Mouse (Mus musculus) MEL (cell line): Measurements from ENCODE around the gene Plekhf1. TPM values are rescaled to one million over a fixed set of nuclear protein-coding genes. Genes with fewer than 3 reads are reported as not detected.

Experiments used
- DNase-seq: peaks from one replicate; pipeline ENCODE4 v3.0.0; 2011; ENCODE audit warnings: low read depth, low spot score
- H3K27ac ChIP-seq: 2 replicates; pipeline ENCODE4 v1.5.1; 2012; ENCODE audit warnings: low read depth, mild to moderate bottlenecking, control low read depth, low read length, moderate library complexity; ENCODE audit not compliant: control insufficient read depth
- H3K27me3 ChIP-seq, 2 experiments: fragments of 150-350 bp in 1 of 2; sonication (generic) in 1 of 2; 2 replicates each; pipeline ENCODE4 v1.6.1; 2012; ENCODE audit warnings: low read length in 2 of 2, mild to moderate bottlenecking in 2 of 2, improper control_type of control experiment in 1 of 2, moderate library complexity in 1 of 2; ENCODE audit not compliant: insufficient read depth in 2 of 2, control insufficient read depth in 1 of 2
- H3K36me3 ChIP-seq, 2 experiments: 2 replicates each; pipeline ENCODE4 v1.6.1; 2012 to 2014; ENCODE audit warnings: low read length in 2 of 2, improper control_type of control experiment in 1 of 2, inconsistent platforms in 1 of 2, mild to moderate bottlenecking in 1 of 2; ENCODE audit not compliant: insufficient read depth in 2 of 2, control insufficient read depth in 1 of 2
- H3K4me1 ChIP-seq, 2 experiments: fragments of 150-350 bp in 1 of 2; sonication (generic) in 1 of 2; 2 replicates each; pipeline ENCODE4 v1.6.1; 2012; ENCODE audit warnings: low read length in 2 of 2, improper control_type of control experiment in 1 of 2, mild to moderate bottlenecking in 1 of 2; ENCODE audit not compliant: insufficient read depth in 2 of 2, control insufficient read depth in 1 of 2
- H3K4me3 ChIP-seq, 2 experiments: fragments of 150-350 bp in 1 of 2; sonication (generic) in 1 of 2; 2 replicates each; pipeline ENCODE4 v1.5.1; 2012; ENCODE audit warnings: low read depth in 2 of 2, low read length in 2 of 2, mild to moderate bottlenecking in 2 of 2, moderate library complexity in 2 of 2, control low read depth in 1 of 2, improper control_type of control experiment in 1 of 2; ENCODE audit not compliant: control insufficient read depth in 1 of 2, insufficient read depth in 1 of 2
- H3K79me2 ChIP-seq: 2 replicates; pipeline ENCODE4 v1.6.1; 2012; ENCODE audit warnings: mild to moderate bottlenecking, low read length, moderate library complexity; ENCODE audit not compliant: control insufficient read depth, poor library complexity, insufficient read depth
- H3K9ac ChIP-seq: 2 replicates; pipeline ENCODE4 v1.6.1; 2012; ENCODE audit warnings: low read depth, mild to moderate bottlenecking, control low read depth, low read length, moderate library complexity; ENCODE audit not compliant: control insufficient read depth, poor library complexity, severe bottlenecking
- H3K9me3 ChIP-seq: fragments of 150-350 bp; sonication (generic); replicated peaks from 2 replicates; pipeline ENCODE4 v1.6.1; 2012; ENCODE audit warnings: mild to moderate bottlenecking, low read length, improper control_type of control experiment, moderate library complexity; ENCODE audit not compliant: insufficient read depth
- CHD1 ChIP-seq: IDR thresholded peaks from 2 replicates; pipeline ENCODE4 v1.6.1; 2012; ENCODE audit warnings: low read depth, mild to moderate bottlenecking, inconsistent platforms, low read length, improper control_type of control experiment
- CHD2 ChIP-seq: IDR thresholded peaks from 2 replicates; pipeline ENCODE4 v1.6.1; 2011; ENCODE audit warnings: low read length, improper control_type of control experiment
- CTCF ChIP-seq, 3 experiments: IDR thresholded peaks in 2 of 3; conservative IDR thresholded peaks in 1 of 3; 2 replicates each; pipeline ENCODE4 v1.5.1; 2011 to 2012; ENCODE audit warnings: low read length in 3 of 3, low read depth in 2 of 3, mild to moderate bottlenecking in 2 of 3, improper control_type of control experiment in 1 of 3, inconsistent platforms in 1 of 3, mixed read lengths in 1 of 3, moderate library complexity in 1 of 3; ENCODE audit not compliant: control insufficient read depth in 1 of 3, insufficient read depth in 1 of 3, poor library complexity in 1 of 3, severe bottlenecking in 1 of 3
- E2F4 ChIP-seq: IDR thresholded peaks from 2 replicates; pipeline ENCODE4 v1.6.1; 2011; ENCODE audit warnings: low read depth, low read length, improper control_type of control experiment, borderline replicate concordance
- ELF1 ChIP-seq: IDR thresholded peaks from 2 replicates; pipeline ENCODE4 v1.6.1; 2014; ENCODE audit warnings: low read depth, mild to moderate bottlenecking, inconsistent platforms, low read length, improper control_type of control experiment, moderate library complexity
- JUND ChIP-seq: IDR thresholded peaks from 2 replicates; pipeline ENCODE4 v1.6.1; 2011; ENCODE audit warnings: low read depth, mild to moderate bottlenecking, improper control_type of control experiment, low read length
- KAT2A ChIP-seq: conservative IDR thresholded peaks from 2 replicates; pipeline ENCODE4 v1.6.1; 2012; ENCODE audit warnings: low read depth, low read length, improper control_type of control experiment, inconsistent platforms
- MAX ChIP-seq: IDR thresholded peaks from 2 replicates; pipeline ENCODE4 v1.6.1; 2011; ENCODE audit warnings: low read length, improper control_type of control experiment
- MYB ChIP-seq: IDR thresholded peaks from 2 replicates; pipeline ENCODE4 v1.6.1; 2011; ENCODE audit warnings: mild to moderate bottlenecking, low read depth, low read length, improper control_type of control experiment
- NELFE ChIP-seq: IDR thresholded peaks from 2 replicates; pipeline ENCODE4 v1.6.1; 2011; ENCODE audit warnings: low read depth, low read length, improper control_type of control experiment
- POLR2AphosphoS2 ChIP-seq: IDR thresholded peaks from 2 replicates; pipeline ENCODE4 v1.6.1; 2011; ENCODE audit warnings: low read length, improper control_type of control experiment
- POLR2AphosphoS5 ChIP-seq: IDR thresholded peaks from 2 replicates; pipeline ENCODE4 v1.6.1; 2012; ENCODE audit warnings: low read depth, borderline replicate concordance, mild to moderate bottlenecking, inconsistent platforms, low read length, moderate library complexity, mixed read lengths
- RAD21 ChIP-seq: IDR thresholded peaks from 2 replicates; pipeline ENCODE4 v1.6.1; 2011; ENCODE audit warnings: mild to moderate bottlenecking, low read depth, low read length, improper control_type of control experiment
- RCOR1 ChIP-seq: IDR thresholded peaks from 2 replicates; pipeline ENCODE4 v1.6.1; 2012; ENCODE audit warnings: low read depth, mild to moderate bottlenecking, inconsistent platforms, low read length, improper control_type of control experiment
- SIN3A ChIP-seq: IDR thresholded peaks from 2 replicates; pipeline ENCODE4 v1.6.1; 2012; ENCODE audit warnings: low read length, improper control_type of control experiment, inconsistent platforms
- USF1 ChIP-seq: IDR thresholded peaks from 2 replicates; pipeline ENCODE4 v1.6.1; 2014; ENCODE audit warnings: low read depth, mild to moderate bottlenecking, inconsistent platforms, low read length, improper control_type of control experiment, moderate library complexity
- ZKSCAN1 ChIP-seq: IDR thresholded peaks from 2 replicates; pipeline ENCODE4 v1.6.1; 2012; ENCODE audit warnings: low read depth, mild to moderate bottlenecking, inconsistent platforms, low read length, improper control_type of control experiment, moderate library complexity
- polyA plus RNA-seq, 2 experiments: library from polyadenylated mRNA; stranded (reverse) in 1 of 2; unstranded in 1 of 2; fragments of >175 nt in 1 of 2; fragments of >200 nt in 1 of 2; gene quantifications; 2 replicates each; pipeline versions ENCODE4 v1.2.1 to v1.2.4; 2012; ENCODE audit warnings: low replicate concordance in 2 of 2, low read depth in 1 of 2; ENCODE audit not compliant: insufficient read length in 2 of 2, insufficient read depth in 1 of 2, missing spikeins in 1 of 2
- total RNA-seq: library from RNA; depleted of rRNA; stranded (reverse); fragments of 300-350 nt; gene quantifications from 2 replicates; pipeline ENCODE4 v1.2.3, GENCODE M21; 2012

Plekhf1 gene
- total and polyA plus RNA-seq, 3 experiments: 0.89 to 1.7 TPM; not detected in 1

- no peak for DNase-seq
- Histone ChIP-seq H3K27me3 (no peaks in the 10 kb centered on the region), H3K4me3 (no peak overlapping the region), H3K9ac (no peak overlapping the region), H3K27ac (no peak overlapping the region), H3K4me1 (no peaks in the 10 kb centered on the region), H3K36me3 (no peaks in the 10 kb centered on the region), H3K79me2 (no peaks in the 10 kb centered on the region), H3K9me3 (no peaks in the 10 kb centered on the region)
- no peak for TF ChIP-seq ZKSCAN1
- no peak for TF ChIP-seq RCOR1
- TF ChIP-seq CTCF (IDR thresholded peaks at IDR 0.05 in 2 of 3, conservative IDR thresholded peaks at IDR 0.05 in 1 of 3; ENCODE audit: control insufficient read depth in 1 of 3, insufficient read depth in 1 of 3, low read depth in 2 of 3, low read length in 3 of 3, poor library complexity in 1 of 3, severe bottlenecking in 1 of 3): no peak
- TF ChIP-seq SIN3A: no peak
- no peak for TF ChIP-seq ELF1
- TF ChIP-seq NELFE: no peak
- TF ChIP-seq POLR2AphosphoS2: no peak
- no peak for TF ChIP-seq KAT2A
- no peak for TF ChIP-seq MAX
These were observed 12.1 kb downstream of the Plekhf1 start for GRCm38 (mm10) chr7:38215697-38216096.

GRCm38 (mm10) chr7:38215281-38215680 is 12.5 kb downstream of the Plekhf1 start:
- Histone ChIP-seq H3K36me3 (no peaks in the 10 kb centered on the region), H3K27me3 (no peaks in the 10 kb centered on the region), H3K9ac (no peak overlapping the region), H3K4me1 (no peaks in the 10 kb centered on the region), H3K9me3 (no peaks in the 10 kb centered on the region), H3K4me3 (no peak overlapping the region), H3K27ac (no peak overlapping the region), H3K79me2 (no peaks in the 10 kb centered on the region)
- TF ChIP-seq POLR2AphosphoS5 (no peak), CHD1 (no peak), MYB (no peak), E2F4 (no peak), JUND (no peak), CHD2 (no peak), RAD21 (no peak)
- no peak for DNase-seq

GRCm38 (mm10) chr7:38214473-38215214 is 13.2 kb downstream of the Plekhf1 start:
- Histone ChIP-seq H3K27me3 (no peaks in the 10 kb centered on the region), H3K9me3 (no peaks in the 10 kb centered on the region), H3K4me3 (no peak overlapping the region), H3K36me3 (no peaks in the 10 kb centered on the region), H3K27ac (no peak overlapping the region), H3K9ac (no peak overlapping the region), H3K4me1 (no peaks in the 10 kb centered on the region), H3K79me2 (no peaks in the 10 kb centered on the region)
- no peak for TF ChIP-seq USF1
- no peak for DNase-seq
